Mouse (Mus musculus): ENCODE results near the gene Otop2. TPM values are rescaled to one million over a fixed set of nuclear protein-coding genes. Genes with fewer than 3 reads are reported as not detected.

Gene Otop2
- polyA plus RNA-seq, 1 experiment from 2014 or later: not detected

GRCm38 (mm10) chr11:115287386-115287785 lies 19.6 kb upstream of the Otop2 start:
- H3K27me3 ChIP-seq: peaks cover 4% of the 10 kb centered on the region
- H3K4me2 ChIP-seq: no peak overlapping the region
- no peak overlapping the region for H3K4me3 ChIP-seq (replicated peaks)
- no peak for ATAC-seq (ENCODE audit: insufficient number of reproducible peaks, insufficient read depth, low FRiP score, low TSS enrichment, low read depth)
- no peak overlapping the region for H3K27ac ChIP-seq
- no peaks in the 10 kb centered on the region for H3K36me3 ChIP-seq
- no peaks in the 10 kb centered on the region for H3K4me1 ChIP-seq (replicated peaks)
- H3K9me3 ChIP-seq: no peaks in the 10 kb centered on the region
- H3K9ac ChIP-seq (replicated peaks): no peak overlapping the region
- WGBS: 89% methylated on average over 5 of the region's 5 CpGs

DNA sequence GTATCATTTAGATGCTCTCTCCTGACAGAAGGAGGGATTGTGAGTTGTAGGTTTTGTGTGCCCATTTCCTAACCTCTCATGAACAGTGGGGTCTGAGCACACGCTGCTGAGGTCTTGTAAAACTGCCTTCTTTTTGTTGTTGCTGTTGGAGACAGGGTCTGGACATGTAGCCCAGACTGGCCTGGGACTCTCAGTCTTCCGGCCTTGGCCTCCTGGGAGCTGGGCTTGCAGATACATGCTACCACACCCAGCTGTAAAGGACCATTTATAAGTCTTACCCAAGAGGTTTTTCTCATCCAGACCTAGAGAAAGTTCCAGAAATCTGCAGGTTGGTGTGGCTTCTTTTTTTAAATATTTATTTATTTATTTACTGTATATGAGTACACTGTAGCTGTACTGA lies 18.7 kb upstream of the Otop2 start:
- no peaks in the 10 kb centered on the region for H3K9me3 ChIP-seq

DNA sequence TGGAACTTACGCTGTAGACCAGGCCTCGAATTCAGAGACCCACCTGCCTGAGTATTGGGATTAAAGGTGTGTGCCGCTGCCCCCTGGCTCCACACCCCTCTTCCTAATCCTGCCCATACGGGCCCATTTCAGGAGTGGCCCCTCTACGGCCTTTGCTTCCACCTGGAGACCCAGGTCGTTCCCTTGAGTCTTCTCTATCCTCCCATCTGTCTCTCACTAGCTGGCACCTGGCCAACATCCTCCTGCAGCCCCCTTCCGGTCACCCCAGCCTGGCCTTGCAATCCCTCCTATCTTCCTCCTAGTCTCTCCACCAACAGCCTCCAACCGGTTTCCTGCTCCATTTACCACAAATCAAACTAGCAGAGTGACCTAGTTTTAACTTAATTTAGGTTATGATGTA lies 17.1 kb upstream of the Otop2 start:
- no peaks in the 10 kb centered on the region for H3K36me3 ChIP-seq
- WGBS: 80% methylated on average over 8 of the region's 8 CpGs
- no peak overlapping the region for H3K4me2 ChIP-seq
- H3K27ac ChIP-seq: no peak overlapping the region
- ATAC-seq (ENCODE audit: insufficient number of reproducible peaks, insufficient read depth, low FRiP score, low TSS enrichment, low read depth): no peak; the same call in 1 of the 2 replicates
- H3K4me1 ChIP-seq (replicated peaks): no peaks in the 10 kb centered on the region
- H3K4me3 ChIP-seq (replicated peaks): no peak overlapping the region
- no peaks in the 10 kb centered on the region for H3K9me3 ChIP-seq
- H3K27me3 ChIP-seq: peaks cover 4% of the 10 kb centered on the region
- no peak overlapping the region for H3K9ac ChIP-seq (replicated peaks)

More for the DNA sequence above, 18.7 kb upstream of the Otop2 start:
- H3K27ac ChIP-seq: no peak overlapping the region
- H3K36me3 ChIP-seq: no peaks in the 10 kb centered on the region
- 74% methylated on average over 2 of the region's 2 CpGs for WGBS
- peaks cover 4% of the 10 kb centered on the region for H3K27me3 ChIP-seq
- H3K4me2 ChIP-seq: no peak overlapping the region
- no peaks in the 10 kb centered on the region for H3K4me1 ChIP-seq (replicated peaks)
- no peak for ATAC-seq (ENCODE audit: insufficient number of reproducible peaks, insufficient read depth, low FRiP score, low TSS enrichment, low read depth)
- H3K4me3 ChIP-seq (replicated peaks): no peak overlapping the region
- H3K9ac ChIP-seq (replicated peaks): no peak overlapping the region

- 79% methylated on average over 1 of the region's 1 CpGs for WGBS
- no peaks in the 10 kb centered on the region for H3K36me3 ChIP-seq
- no peaks in the 10 kb centered on the region for H3K4me1 ChIP-seq (replicated peaks)
- no peak overlapping the region for H3K4me3 ChIP-seq (replicated peaks)
- no peak for ATAC-seq (ENCODE audit: insufficient number of reproducible peaks, insufficient read depth, low FRiP score, low TSS enrichment, low read depth)
- no peak overlapping the region for H3K9ac ChIP-seq (replicated peaks)
- H3K27ac ChIP-seq: no peak overlapping the region
- no peaks in the 10 kb centered on the region for H3K9me3 ChIP-seq
- H3K27me3 ChIP-seq: peaks cover 4% of the 10 kb centered on the region
- no peak overlapping the region for H3K4me2 ChIP-seq
These were observed 16.6 kb upstream of the Otop2 start for GRCm38 (mm10) chr11:115290314-115290713.

- H3K4me1 ChIP-seq (replicated peaks): no peaks in the 10 kb centered on the region
- no peaks in the 10 kb centered on the region for H3K36me3 ChIP-seq
- ATAC-seq (ENCODE audit: insufficient number of reproducible peaks, insufficient read depth, low FRiP score, low TSS enrichment, low read depth): no peak
- H3K4me2 ChIP-seq: no peak overlapping the region
- H3K4me3 ChIP-seq (replicated peaks): no peak overlapping the region
- H3K9ac ChIP-seq (replicated peaks): no peak overlapping the region
- H3K9me3 ChIP-seq: no peaks in the 10 kb centered on the region
- peaks cover 9% of the 10 kb centered on the region for H3K27me3 ChIP-seq
- WGBS: 88% methylated on average over 6 of the region's 6 CpGs
- H3K27ac ChIP-seq: no peak overlapping the region
These were observed 16.0 kb upstream of the Otop2 start for GRCm38 (mm10) chr11:115290919-115291318.

GRCm38 (mm10) chr11:115291503-115291902 lies 15.5 kb upstream of the Otop2 start:
- ATAC-seq (ENCODE audit: insufficient number of reproducible peaks, insufficient read depth, low FRiP score, low TSS enrichment, low read depth): no peak
- H3K4me2 ChIP-seq: no peak overlapping the region

GRCm38 (mm10) chr11:115292631-115293375 lies 14.2 kb upstream of the Otop2 start:
- Histone ChIP-seq H3K9me3 (no peaks in the 10 kb centered on the region), H3K4me1 (replicated peaks) (peaks cover 11% of the 10 kb centered on the region), H3K4me2 (no peak overlapping the region), H3K36me3 (no peaks in the 10 kb centered on the region), H3K27ac (no peak overlapping the region), H3K9ac (replicated peaks) (no peak overlapping the region), H3K27me3 (peaks cover 28% of the 10 kb centered on the region), H3K4me3 (replicated peaks) (no peak overlapping the region)
- 67% methylated on average over 14 of the region's 14 CpGs for WGBS
- ATAC-seq (ENCODE audit: insufficient number of reproducible peaks, insufficient read depth, low FRiP score, low TSS enrichment, low read depth): no peak

More at GRCm38 (mm10) chr11:115291503-115291902, 15.5 kb upstream of the Otop2 start:
- Histone ChIP-seq H3K4me1 (replicated peaks) (no peaks in the 10 kb centered on the region), H3K9me3 (no peaks in the 10 kb centered on the region), H3K36me3 (no peaks in the 10 kb centered on the region), H3K9ac (replicated peaks) (no peak overlapping the region), H3K27me3 (peaks cover 15% of the 10 kb centered on the region), H3K4me3 (replicated peaks) (no peak overlapping the region), H3K27ac (no peak overlapping the region)
- 76% methylated on average over 10 of the region's 10 CpGs for WGBS

DNA sequence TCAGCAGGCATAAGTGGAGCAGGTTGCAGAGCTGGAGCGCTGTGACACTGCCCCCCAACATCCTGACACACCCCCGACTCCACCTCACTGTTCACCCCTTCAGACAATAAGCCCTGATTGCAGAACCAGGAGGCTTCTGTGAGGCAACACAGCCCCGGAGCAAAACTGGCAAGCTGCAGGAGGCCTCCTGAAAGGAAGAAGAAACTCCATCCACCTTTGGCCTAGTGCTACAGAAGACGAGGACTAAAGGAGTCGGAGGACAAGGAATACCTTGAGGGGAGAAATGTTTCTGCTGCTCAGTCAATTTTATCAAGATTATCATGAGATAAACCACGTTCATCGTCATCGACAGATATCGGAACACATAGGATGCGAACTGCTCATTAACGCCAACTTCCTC lies 11.0 kb upstream of the Otop2 start:
- WGBS: 85% methylated on average over 11 of the region's 11 CpGs
- peaks cover 11% of the 10 kb centered on the region for H3K4me1 ChIP-seq (replicated peaks)
- 0 out of 2 replicates have a peak, but pooled peaks cover 4% of the 10 kb centered on the region for H3K9me3 ChIP-seq
- no peaks in the 10 kb centered on the region for H3K36me3 ChIP-seq
- ATAC-seq (ENCODE audit: insufficient number of reproducible peaks, insufficient read depth, low FRiP score, low TSS enrichment, low read depth): no peak
- H3K9ac ChIP-seq (replicated peaks): no peak overlapping the region
- H3K4me2 ChIP-seq: no peak overlapping the region
- H3K4me3 ChIP-seq (replicated peaks): no peak overlapping the region
- peaks cover 51% of the 10 kb centered on the region for H3K27me3 ChIP-seq
- no peak overlapping the region for H3K27ac ChIP-seq

- Histone ChIP-seq H3K4me1 (replicated peaks) (peaks cover 11% of the 10 kb centered on the region), H3K4me2 (peak overlapping the region; percentile 82), H3K9me3 (0 out of 2 replicates have a peak, but pooled peaks cover 6% of the 10 kb centered on the region), H3K9ac (replicated peaks) (peak overlapping the region; percentile 45; the same call in 1 of the 2 replicates), H3K27ac (no peak overlapping the region), H3K36me3 (no peaks in the 10 kb centered on the region), H3K27me3 (peaks cover 51% of the 10 kb centered on the region), H3K4me3 (replicated peaks) (peak overlapping the region; percentile 48)
- 60% methylated on average over 21 of the region's 21 CpGs for WGBS
- no peak for ATAC-seq (ENCODE audit: insufficient number of reproducible peaks, insufficient read depth, low FRiP score, low TSS enrichment, low read depth)
These were observed 10.3 kb upstream of the Otop2 start for GRCm38 (mm10) chr11:115296471-115297210.

GRCm38 (mm10) chr11:115297214-115297826 lies 9.6 kb upstream of the Otop2 start, which contains the start of gene Fads6:
Fads6 (minus strand) TSS chr11:115297663.
- H3K9me3 ChIP-seq: 0 out of 2 replicates have a peak, but pooled peaks cover 6% of the 10 kb centered on the region
- H3K36me3 ChIP-seq: no peaks in the 10 kb centered on the region
- peak within 1 kb of the TSS; percentile 82 for H3K4me2 ChIP-seq
- peaks cover 51% of the 10 kb centered on the region for H3K27me3 ChIP-seq
- ATAC-seq (ENCODE audit: insufficient number of reproducible peaks, insufficient read depth, low FRiP score, low TSS enrichment, low read depth): peak; percentile 56; the same call in 1 of the 2 replicates
- under 1% methylated on average over 44 of the region's 44 CpGs for WGBS
- H3K4me3 ChIP-seq (replicated peaks): peak within 1 kb of the TSS; percentile 48
- H3K27ac ChIP-seq: no peak within 1 kb of the TSS
- peaks cover 11% of the 10 kb centered on the region for H3K4me1 ChIP-seq (replicated peaks)
- H3K9ac ChIP-seq (replicated peaks): peak within 1 kb of the TSS; percentile 45

- Histone ChIP-seq H3K4me1 (replicated peaks) (peaks cover 11% of the 10 kb centered on the region), H3K27ac (no peak overlapping the region), H3K9ac (replicated peaks) (no peak overlapping the region), H3K4me2 (no peak overlapping the region), H3K9me3 (0 out of 2 replicates have a peak, but pooled peaks cover 6% of the 10 kb centered on the region), H3K4me3 (replicated peaks) (no peak overlapping the region), H3K27me3 (peaks cover 50% of the 10 kb centered on the region), H3K36me3 (no peaks in the 10 kb centered on the region)
- WGBS: 53% methylated on average over 8 of the region's 8 CpGs
- no peak for ATAC-seq (ENCODE audit: insufficient number of reproducible peaks, insufficient read depth, low FRiP score, low TSS enrichment, low read depth)
These were observed 8.8 kb upstream of the Otop2 start for GRCm38 (mm10) chr11:115298160-115298559.

Data from limb, embryonic 12.5 days (tissue).